Mouse (Mus musculus): Measurements from ENCODE around the gene Dhx57. TPM values are rescaled to one million over a fixed set of nuclear protein-coding genes. Genes with fewer than 3 reads are reported as not detected.
"Not testable (repeated sequence)": the region's sequence is repeated elsewhere in the genome, so short reads cannot be mapped to it uniquely, and the experiment has no call there.

Gene Dhx57
- polyA plus RNA-seq, 1 experiment from 2014 or later = 55.1 TPM

- no peak overlapping the region for H3K9ac ChIP-seq
- H3K36me3 ChIP-seq = no peaks in the 10 kb centered on the region
- H3K4me1 ChIP-seq (replicated peaks) = peaks cover 13% of the 10 kb centered on the region
- H3K27ac ChIP-seq (replicated peaks) = no peak overlapping the region
- 30% methylated on average over 2 of the region's 2 CpGs for WGBS
- peak; percentile 9; the same call in 1 of the 2 replicates for ATAC-seq (ENCODE audit: low FRiP score, low read depth)
- H3K27me3 ChIP-seq = no peaks in the 10 kb centered on the region
- H3K4me3 ChIP-seq = no peak overlapping the region
- no peaks in the 10 kb centered on the region for H3K9me3 ChIP-seq
- H3K4me2 ChIP-seq = 0 out of 2 replicates have a peak overlapping the region, but pooled peaks have one; percentile 28
Observed at GRCm38 (mm10) chr17:80291148-80291547, 872 bp upstream of the Dhx57 start.

- H3K36me3 ChIP-seq = no peaks in the 10 kb centered on the region
- under 1% methylated on average over 30 of the region's 30 CpGs for WGBS
- no peak for ATAC-seq (ENCODE audit: low FRiP score, low read depth)
- H3K4me1 ChIP-seq (replicated peaks) = peaks cover 13% of the 10 kb centered on the region
- H3K27ac ChIP-seq (replicated peaks) = peak overlapping the region; percentile 97
- H3K4me3 ChIP-seq = peak overlapping the region; percentile 96
- no peaks in the 10 kb centered on the region for H3K9me3 ChIP-seq
- peak overlapping the region; percentile 98 for H3K9ac ChIP-seq
- no peaks in the 10 kb centered on the region for H3K27me3 ChIP-seq
- H3K4me2 ChIP-seq = peak overlapping the region; percentile 67
Observed at GRCm38 (mm10) chr17:80289280-80290073, 799 bp downstream of the Dhx57 start.

- 88% methylated on average over 6 of the region's 6 CpGs for WGBS
- Histone ChIP-seq H3K36me3 (no peaks in the 10 kb centered on the region), H3K4me3 (no peak overlapping the region), H3K4me1 (replicated peaks) (peaks cover 13% of the 10 kb centered on the region), H3K9me3 (no peaks in the 10 kb centered on the region), H3K27me3 (no peaks in the 10 kb centered on the region), H3K4me2 (peak overlapping the region; percentile 67), H3K9ac (no peak overlapping the region), H3K27ac (replicated peaks) (no peak overlapping the region)
- ATAC-seq (ENCODE audit: low FRiP score, low read depth) = no peak
Observed at GRCm38 (mm10) chr17:80288012-80288411, 2.3 kb downstream of the Dhx57 start.

GRCm38 (mm10) chr17:80284446-80284845 lies 5.8 kb downstream of the Dhx57 start:
- ATAC-seq (ENCODE audit: low FRiP score, low read depth) = no peak
- Histone ChIP-seq H3K4me2 (no peak overlapping the region), H3K4me1 (replicated peaks) (peaks cover 13% of the 10 kb centered on the region), H3K4me3 (no peak overlapping the region), H3K27me3 (no peaks in the 10 kb centered on the region), H3K36me3 (peaks cover 18% of the 10 kb centered on the region; the same call in 1 of the 2 replicates), H3K27ac (replicated peaks) (no peak overlapping the region), H3K9me3 (no peaks in the 10 kb centered on the region), H3K9ac (no peak overlapping the region)
- 79% methylated on average over 4 of the region's 4 CpGs for WGBS

GRCm38 (mm10) chr17:80279340-80280070 lies 10.8 kb downstream of the Dhx57 start:
- H3K4me3 ChIP-seq = no peak overlapping the region
- ATAC-seq (ENCODE audit: low FRiP score, low read depth) = no peak
- H3K27me3 ChIP-seq = no peaks in the 10 kb centered on the region
- no peaks in the 10 kb centered on the region for H3K4me1 ChIP-seq (replicated peaks)
- peaks cover 54% of the 10 kb centered on the region for H3K36me3 ChIP-seq
- no peak overlapping the region for H3K4me2 ChIP-seq
- H3K9me3 ChIP-seq = no peaks in the 10 kb centered on the region
- H3K27ac ChIP-seq (replicated peaks) = no peak overlapping the region
- no peak overlapping the region for H3K9ac ChIP-seq
- 94% methylated on average over 8 of the region's 8 CpGs for WGBS

GRCm38 (mm10) chr17:80278255-80278654 lies 12.0 kb downstream of the Dhx57 start:
- Histone ChIP-seq H3K4me2 (no peak overlapping the region), H3K9ac (no peak overlapping the region), H3K4me3 (no peak overlapping the region), H3K27me3 (no peaks in the 10 kb centered on the region), H3K36me3 (peaks cover 65% of the 10 kb centered on the region), H3K27ac (replicated peaks) (no peak overlapping the region), H3K4me1 (replicated peaks) (no peaks in the 10 kb centered on the region), H3K9me3 (no peaks in the 10 kb centered on the region)
- no peak for ATAC-seq (ENCODE audit: low FRiP score, low read depth)
- 97% methylated on average over 4 of the region's 4 CpGs for WGBS

GRCm38 (mm10) chr17:80270622-80271021 lies 19.7 kb downstream of the Dhx57 start:
- H3K4me2 ChIP-seq; H3K9me3 ChIP-seq; H3K27ac ChIP-seq (replicated peaks); H3K9ac ChIP-seq; H3K4me1 ChIP-seq (replicated peaks); H3K4me3 ChIP-seq; H3K27me3 ChIP-seq; ATAC-seq (ENCODE audit: low FRiP score, low read depth): not testable (repeated sequence)
- 90% methylated on average over 7 of the region's 7 CpGs for WGBS
- H3K36me3 ChIP-seq = peaks cover 90% of the 10 kb centered on the region

- no peaks in the 10 kb centered on the region for H3K4me1 ChIP-seq (replicated peaks)
- no peak for ATAC-seq (ENCODE audit: low FRiP score, low read depth)
- no peak overlapping the region for H3K4me2 ChIP-seq
- peaks cover 91% of the 10 kb centered on the region for H3K36me3 ChIP-seq
- no peaks in the 10 kb centered on the region for H3K9me3 ChIP-seq
- H3K9ac ChIP-seq = no peak overlapping the region
- H3K4me3 ChIP-seq = no peak overlapping the region
- no peak overlapping the region for H3K27ac ChIP-seq (replicated peaks)
- WGBS = 94% methylated on average over 3 of the region's 3 CpGs
- H3K27me3 ChIP-seq = no peaks in the 10 kb centered on the region
Observed at GRCm38 (mm10) chr17:80268151-80268550, 22.1 kb downstream of the Dhx57 start.

GRCm38 (mm10) chr17:80267065-80267464 lies 23.2 kb downstream of the Dhx57 start:
- no peak overlapping the region for H3K9ac ChIP-seq
- 92% methylated on average over 4 of the region's 4 CpGs for WGBS
- H3K4me1 ChIP-seq (replicated peaks) = no peaks in the 10 kb centered on the region
- ATAC-seq (ENCODE audit: low FRiP score, low read depth) = no peak
- H3K27ac ChIP-seq (replicated peaks) = no peak overlapping the region
- H3K27me3 ChIP-seq = no peaks in the 10 kb centered on the region
- H3K4me2 ChIP-seq = no peak overlapping the region
- peaks cover 89% of the 10 kb centered on the region for H3K36me3 ChIP-seq
- H3K9me3 ChIP-seq = no peaks in the 10 kb centered on the region
- no peak overlapping the region for H3K4me3 ChIP-seq

GRCm38 (mm10) chr17:80255208-80255607 lies 35.1 kb downstream of the Dhx57 start:
- Histone ChIP-seq H3K4me1 (replicated peaks) (no peaks in the 10 kb centered on the region), H3K4me3 (no peak overlapping the region), H3K9ac (no peak overlapping the region), H3K27ac (replicated peaks) (no peak overlapping the region), H3K4me2 (no peak overlapping the region), H3K27me3 (no peaks in the 10 kb centered on the region), H3K36me3 (peaks cover 96% of the 10 kb centered on the region), H3K9me3 (no peaks in the 10 kb centered on the region)
- WGBS = 72% methylated on average over 13 of the region's 13 CpGs
- no peak for ATAC-seq (ENCODE audit: low FRiP score, low read depth)

GRCm38 (mm10) chr17:80254421-80254820 lies 35.9 kb downstream of the Dhx57 start:
- no peak overlapping the region for H3K4me3 ChIP-seq
- no peaks in the 10 kb centered on the region for H3K27me3 ChIP-seq
- H3K27ac ChIP-seq (replicated peaks) = no peak overlapping the region
- H3K4me1 ChIP-seq (replicated peaks) = no peaks in the 10 kb centered on the region
- no peak for ATAC-seq (ENCODE audit: low FRiP score, low read depth)
- peaks cover 96% of the 10 kb centered on the region for H3K36me3 ChIP-seq
- whole genome bisulfite sequencing = 96% methylated on average over 5 of the region's 5 CpGs
- no peak overlapping the region for H3K9ac ChIP-seq
- no peak overlapping the region for H3K4me2 ChIP-seq
- no peaks in the 10 kb centered on the region for H3K9me3 ChIP-seq

GRCm38 (mm10) chr17:80252757-80253525 lies 37.3 kb downstream of the Dhx57 start:
- H3K36me3 ChIP-seq = peaks cover 96% of the 10 kb centered on the region
- no peak for ATAC-seq (ENCODE audit: low FRiP score, low read depth)
- H3K4me1 ChIP-seq (replicated peaks) = no peaks in the 10 kb centered on the region
- no peaks in the 10 kb centered on the region for H3K9me3 ChIP-seq
- H3K4me3 ChIP-seq = no peak overlapping the region
- H3K9ac ChIP-seq = no peak overlapping the region
- 74% methylated on average over 13 of the region's 13 CpGs for WGBS
- no peaks in the 10 kb centered on the region for H3K27me3 ChIP-seq
- no peak overlapping the region for H3K4me2 ChIP-seq
- H3K27ac ChIP-seq (replicated peaks) = no peak overlapping the region

All from hindbrain, embryonic 15.5 days (tissue).